Mouse (Mus musculus) MEL (cell line): ENCODE measurements at regions not wholly inside any gene's neighbourhood (a gene's known extent, or its start where the extent isn't known, plus 50 kb on each side); places are given as distances from the start of the nearest gene placed in this dataset.

Source experiments
- DNase-seq: peaks from one replicate; pipeline ENCODE4 v3.0.0; 2011; ENCODE audit warnings: low read depth, low spot score
- H3K27ac ChIP-seq: 2 replicates; pipeline ENCODE4 v1.5.1; 2012; ENCODE audit warnings: low read depth, mild to moderate bottlenecking, control low read depth, low read length, moderate library complexity; ENCODE audit not compliant: control insufficient read depth
- H3K27me3 ChIP-seq, 2 experiments: fragments of 150-350 bp in 1 of 2; sonication (generic) in 1 of 2; 2 replicates each; pipeline ENCODE4 v1.6.1; 2012; ENCODE audit warnings: low read length in 2 of 2, mild to moderate bottlenecking in 2 of 2, improper control_type of control experiment in 1 of 2, moderate library complexity in 1 of 2; ENCODE audit not compliant: insufficient read depth in 2 of 2, control insufficient read depth in 1 of 2
- H3K36me3 ChIP-seq, 2 experiments: 2 replicates each; pipeline ENCODE4 v1.6.1; 2012 to 2014; ENCODE audit warnings: low read length in 2 of 2, improper control_type of control experiment in 1 of 2, inconsistent platforms in 1 of 2, mild to moderate bottlenecking in 1 of 2; ENCODE audit not compliant: insufficient read depth in 2 of 2, control insufficient read depth in 1 of 2
- H3K4me1 ChIP-seq, 2 experiments: fragments of 150-350 bp in 1 of 2; sonication (generic) in 1 of 2; 2 replicates each; pipeline ENCODE4 v1.6.1; 2012; ENCODE audit warnings: low read length in 2 of 2, improper control_type of control experiment in 1 of 2, mild to moderate bottlenecking in 1 of 2; ENCODE audit not compliant: insufficient read depth in 2 of 2, control insufficient read depth in 1 of 2
- H3K4me3 ChIP-seq, 2 experiments: fragments of 150-350 bp in 1 of 2; sonication (generic) in 1 of 2; 2 replicates each; pipeline ENCODE4 v1.5.1; 2012; ENCODE audit warnings: low read depth in 2 of 2, low read length in 2 of 2, mild to moderate bottlenecking in 2 of 2, moderate library complexity in 2 of 2, control low read depth in 1 of 2, improper control_type of control experiment in 1 of 2; ENCODE audit not compliant: control insufficient read depth in 1 of 2, insufficient read depth in 1 of 2
- H3K79me2 ChIP-seq: 2 replicates; pipeline ENCODE4 v1.6.1; 2012; ENCODE audit warnings: mild to moderate bottlenecking, low read length, moderate library complexity; ENCODE audit not compliant: control insufficient read depth, poor library complexity, insufficient read depth
- H3K9ac ChIP-seq: 2 replicates; pipeline ENCODE4 v1.6.1; 2012; ENCODE audit warnings: low read depth, mild to moderate bottlenecking, control low read depth, low read length, moderate library complexity; ENCODE audit not compliant: control insufficient read depth, poor library complexity, severe bottlenecking
- H3K9me3 ChIP-seq: fragments of 150-350 bp; sonication (generic); replicated peaks from 2 replicates; pipeline ENCODE4 v1.6.1; 2012; ENCODE audit warnings: mild to moderate bottlenecking, low read length, improper control_type of control experiment, moderate library complexity; ENCODE audit not compliant: insufficient read depth
- BHLHE40 ChIP-seq: IDR thresholded peaks from 2 replicates; pipeline ENCODE4 v1.6.1; 2012; ENCODE audit warnings: low read depth, mild to moderate bottlenecking, inconsistent platforms, low read length, improper control_type of control experiment, borderline replicate concordance
- CHD1 ChIP-seq: IDR thresholded peaks from 2 replicates; pipeline ENCODE4 v1.6.1; 2012; ENCODE audit warnings: low read depth, mild to moderate bottlenecking, inconsistent platforms, low read length, improper control_type of control experiment
- CHD2 ChIP-seq: IDR thresholded peaks from 2 replicates; pipeline ENCODE4 v1.6.1; 2011; ENCODE audit warnings: low read length, improper control_type of control experiment
- CTCF ChIP-seq, 3 experiments: IDR thresholded peaks in 2 of 3; conservative IDR thresholded peaks in 1 of 3; 2 replicates each; pipeline ENCODE4 v1.5.1; 2011 to 2012; ENCODE audit warnings: low read length in 3 of 3, low read depth in 2 of 3, mild to moderate bottlenecking in 2 of 3, improper control_type of control experiment in 1 of 3, inconsistent platforms in 1 of 3, mixed read lengths in 1 of 3, moderate library complexity in 1 of 3; ENCODE audit not compliant: control insufficient read depth in 1 of 3, insufficient read depth in 1 of 3, poor library complexity in 1 of 3, severe bottlenecking in 1 of 3
- E2F4 ChIP-seq: IDR thresholded peaks from 2 replicates; pipeline ENCODE4 v1.6.1; 2011; ENCODE audit warnings: low read depth, low read length, improper control_type of control experiment, borderline replicate concordance
- EP300 ChIP-seq, 2 experiments: IDR thresholded peaks; 2 replicates each; pipeline ENCODE4 v1.6.1; 2011; ENCODE audit warnings: improper control_type of control experiment in 2 of 2, low read length in 2 of 2, low read depth in 1 of 2, mild to moderate bottlenecking in 1 of 2
- ETS1 ChIP-seq: IDR thresholded peaks from 2 replicates; pipeline ENCODE4 v1.6.1; 2012; ENCODE audit warnings: low read depth, mild to moderate bottlenecking, inconsistent platforms, low read length, improper control_type of control experiment, moderate library complexity
- GABPA ChIP-seq: IDR thresholded peaks from 2 replicates; pipeline ENCODE4 v1.6.1; 2012; ENCODE audit warnings: low read depth, mild to moderate bottlenecking, inconsistent platforms, low read length, improper control_type of control experiment, moderate library complexity
- GATA1 ChIP-seq: IDR thresholded peaks from 2 replicates; pipeline ENCODE4 v1.6.1; 2011; ENCODE audit warnings: low read depth, low read length, improper control_type of control experiment
- HCFC1 ChIP-seq: IDR thresholded peaks from 2 replicates; pipeline ENCODE4 v1.6.1; 2012; ENCODE audit warnings: low read depth, mild to moderate bottlenecking, inconsistent platforms, low read length, improper control_type of control experiment, moderate library complexity
- MAFK ChIP-seq: IDR thresholded peaks from 2 replicates; pipeline ENCODE4 v1.6.1; 2011; ENCODE audit warnings: low read depth, mild to moderate bottlenecking, low read length, improper control_type of control experiment, borderline replicate concordance
- MAX ChIP-seq: IDR thresholded peaks from 2 replicates; pipeline ENCODE4 v1.6.1; 2011; ENCODE audit warnings: low read length, improper control_type of control experiment
- MAZ ChIP-seq: IDR thresholded peaks from 2 replicates; pipeline ENCODE4 v1.6.1; 2012; ENCODE audit warnings: low read depth, mild to moderate bottlenecking, inconsistent platforms, low read length, improper control_type of control experiment
- MXI1 ChIP-seq: IDR thresholded peaks from 2 replicates; pipeline ENCODE4 v1.6.1; 2011; ENCODE audit warnings: mild to moderate bottlenecking, low read depth, low read length, improper control_type of control experiment
- NRF1 ChIP-seq: IDR thresholded peaks from 2 replicates; pipeline ENCODE4 v1.6.1; 2014; ENCODE audit warnings: low read depth, mild to moderate bottlenecking, inconsistent platforms, low read length, improper control_type of control experiment, moderate library complexity; ENCODE audit not compliant: poor library complexity, insufficient read depth, severe bottlenecking
- POLR2A ChIP-seq, 2 experiments: IDR thresholded peaks; 2 replicates each; pipeline ENCODE4 v1.6.1; 2011 to 2012; ENCODE audit warnings: low read length in 2 of 2, mild to moderate bottlenecking in 2 of 2, control low read depth in 1 of 2, improper control_type of control experiment in 1 of 2, low read depth in 1 of 2, moderate library complexity in 1 of 2; ENCODE audit not compliant: control insufficient read depth in 1 of 2, insufficient read depth in 1 of 2, poor library complexity in 1 of 2
- POLR2AphosphoS2 ChIP-seq: IDR thresholded peaks from 2 replicates; pipeline ENCODE4 v1.6.1; 2011; ENCODE audit warnings: low read length, improper control_type of control experiment
- RAD21 ChIP-seq: IDR thresholded peaks from 2 replicates; pipeline ENCODE4 v1.6.1; 2011; ENCODE audit warnings: mild to moderate bottlenecking, low read depth, low read length, improper control_type of control experiment
- RCOR1 ChIP-seq: IDR thresholded peaks from 2 replicates; pipeline ENCODE4 v1.6.1; 2012; ENCODE audit warnings: low read depth, mild to moderate bottlenecking, inconsistent platforms, low read length, improper control_type of control experiment
- SMC3 ChIP-seq: IDR thresholded peaks from 2 replicates; pipeline ENCODE4 v1.6.1; 2011; ENCODE audit warnings: low read depth, low read length, improper control_type of control experiment
- TAL1 ChIP-seq: IDR thresholded peaks from 2 replicates; pipeline ENCODE4 v1.6.1; 2012; ENCODE audit warnings: mild to moderate bottlenecking, inconsistent platforms, low read length, moderate library complexity, mixed read lengths
- TBP ChIP-seq: IDR thresholded peaks from 2 replicates; pipeline ENCODE4 v1.8.0; 2011; ENCODE audit warnings: low read depth, low read length, improper control_type of control experiment
- TCF12 ChIP-seq: IDR thresholded peaks from 2 replicates; pipeline ENCODE4 v1.6.1; 2014; ENCODE audit warnings: low read depth, mild to moderate bottlenecking, inconsistent platforms, low read length, improper control_type of control experiment, moderate library complexity
- USF1 ChIP-seq: IDR thresholded peaks from 2 replicates; pipeline ENCODE4 v1.6.1; 2014; ENCODE audit warnings: low read depth, mild to moderate bottlenecking, inconsistent platforms, low read length, improper control_type of control experiment, moderate library complexity
- ZKSCAN1 ChIP-seq: IDR thresholded peaks from 2 replicates; pipeline ENCODE4 v1.6.1; 2012; ENCODE audit warnings: low read depth, mild to moderate bottlenecking, inconsistent platforms, low read length, improper control_type of control experiment, moderate library complexity
- ZMIZ1 ChIP-seq: IDR thresholded peaks from 2 replicates; pipeline ENCODE4 v1.6.1; 2012; ENCODE audit warnings: low read depth, mild to moderate bottlenecking, inconsistent platforms, low read length, improper control_type of control experiment, moderate library complexity
- ZNF384 ChIP-seq: IDR thresholded peaks from 2 replicates; pipeline ENCODE4 v1.6.1; 2012; ENCODE audit warnings: low read depth, mild to moderate bottlenecking, inconsistent platforms, low read length, improper control_type of control experiment

DNA sequence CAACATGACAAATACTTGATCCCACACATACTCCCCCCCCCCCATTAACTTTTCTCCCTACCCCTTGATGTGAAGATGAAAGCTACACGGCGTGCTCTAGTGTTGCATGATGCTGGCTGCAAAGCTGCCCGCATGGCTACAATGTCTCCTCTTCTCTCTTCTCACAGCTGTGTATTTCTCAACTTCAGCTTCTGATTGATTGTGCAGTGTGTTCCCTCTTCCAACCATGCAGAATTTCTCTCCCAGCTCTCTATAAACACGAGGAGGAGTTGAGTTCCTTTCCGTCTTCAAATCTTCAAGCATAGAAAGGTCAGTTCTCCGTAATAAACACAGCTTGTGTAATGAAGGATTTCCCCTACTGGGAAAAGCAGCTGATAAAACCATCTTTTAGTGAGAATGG lies 435.5 kb downstream of the Ipo11 start:
- Histone ChIP-seq H3K27ac (no peak overlapping the region), H3K79me2 (no peaks in the 10 kb centered on the region), H3K27me3 (no peaks in the 10 kb centered on the region), H3K9me3 (no peaks in the 10 kb centered on the region), H3K4me1 (no peaks in the 10 kb centered on the region), H3K36me3 (no peaks in the 10 kb centered on the region), H3K9ac (no peak overlapping the region), H3K4me3 (no peak overlapping the region)
- no peak for DNase-seq
- TF ChIP-seq E2F4 (no peak), CHD2 (no peak), USF1 (no peak), POLR2AphosphoS2 (no peak), SMC3 (no peak), ZNF384 (no peak), ETS1 (no peak), TAL1 (no peak), RCOR1 (no peak), POLR2A (IDR thresholded peaks at IDR 0.05; ENCODE audit: control insufficient read depth in 1 of 2, insufficient read depth in 1 of 2, low read depth in 1 of 2, low read length in 2 of 2, poor library complexity in 1 of 2) (no peak), RAD21 (no peak), MAFK (no peak), TBP (no peak), CHD1 (no peak), EP300 (IDR thresholded peaks at IDR 0.05; ENCODE audit: low read depth in 1 of 2, low read length in 2 of 2) (no peak), TCF12 (no peak), MAX (no peak), CTCF (IDR thresholded peaks at IDR 0.05 in 2 of 3, conservative IDR thresholded peaks at IDR 0.05 in 1 of 3; ENCODE audit: control insufficient read depth in 1 of 3, insufficient read depth in 1 of 3, low read depth in 2 of 3, low read length in 3 of 3, poor library complexity in 1 of 3, severe bottlenecking in 1 of 3) (no peak), BHLHE40 (no peak), MXI1 (no peak)

GRCm38 (mm10) chr13:106471264-106471663 lies 465.5 kb downstream of the Ipo11 start:
- no peaks in the 10 kb centered on the region for H3K9me3 ChIP-seq
- H3K79me2 ChIP-seq, result no peaks in the 10 kb centered on the region
- TF ChIP-seq USF1 (no peak), CHD1 (no peak), ZMIZ1 (no peak), NRF1 (no peak), EP300 (IDR thresholded peaks at IDR 0.05; ENCODE audit: low read depth in 1 of 2, low read length in 2 of 2) (no peak), ZNF384 (no peak), ZKSCAN1 (no peak), GATA1 (no peak), MXI1 (no peak), HCFC1 (no peak), MAZ (no peak), MAFK (no peak), GABPA (no peak), RAD21 (no peak), CHD2 (no peak)

More at GRCm38 (mm10) chr13:106471264-106471663, 465.5 kb downstream of the Ipo11 start:
- H3K4me3 ChIP-seq, result no peak overlapping the region
- H3K27me3 ChIP-seq, result no peaks in the 10 kb centered on the region
- H3K36me3 ChIP-seq, result no peaks in the 10 kb centered on the region
- no peaks in the 10 kb centered on the region for H3K4me1 ChIP-seq
- no peak overlapping the region for H3K9ac ChIP-seq
- no peak overlapping the region for H3K27ac ChIP-seq
- DNase-seq, result no peak
